Mouse (Mus musculus) embryonic fibroblast, embryonic 13.5 days (primary cell): ENCODE data around the gene Acy3.

ENCODE experiments used
- CTCF ChIP-seq: IDR thresholded peaks from 2 replicates; pipeline ENCODE4 v1.5.1; 2011; ENCODE audit warnings: mild to moderate bottlenecking, control low read depth, low read length, moderate library complexity, borderline replicate concordance; ENCODE audit not compliant: insufficient read depth
- POLR2A ChIP-seq: IDR thresholded peaks from 2 replicates; pipeline ENCODE4 v1.6.1; 2011; ENCODE audit warnings: low read depth, mild to moderate bottlenecking, control low read depth, low read length, moderate library complexity

DNA sequence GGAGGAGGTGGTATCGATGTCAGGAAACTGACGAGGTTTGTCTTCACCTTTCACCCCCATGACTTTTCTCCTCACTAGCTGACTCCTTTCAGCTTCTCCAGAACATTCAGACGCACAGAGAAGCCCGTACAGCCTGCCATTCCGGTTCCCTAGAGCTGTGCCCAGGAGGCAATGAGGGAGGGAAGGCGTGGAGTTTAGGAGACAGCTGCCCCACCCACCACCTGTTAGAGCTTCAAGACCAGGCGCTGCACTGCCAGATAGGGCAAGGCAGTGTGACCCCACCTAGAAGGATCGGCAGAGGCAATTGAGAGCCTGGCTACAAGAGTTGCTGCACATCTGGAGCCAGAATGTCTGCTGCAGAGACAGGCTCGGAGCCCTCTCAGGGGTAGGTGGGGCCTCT, 14.1 kb upstream of the Acy3 start, which contains the start of gene Aldh3b2:
- TF ChIP-seq POLR2A: no peak
- TF ChIP-seq CTCF: no peak
